Mouse (Mus musculus) kidney, embryonic 16.5 days (tissue): Measurements from ENCODE around the gene Calb2. TPM values are rescaled to one million over a fixed set of nuclear protein-coding genes. Genes with fewer than 3 reads are reported as not detected.

Experiments
- ATAC-seq: fragments of 200-750 bp; cut with Nextera tagmentation; 2 replicates; pipeline ENCODE4 v1.8.0; 2017; ENCODE audit warnings: moderate TSS enrichment; ENCODE audit not compliant: low FRiP score, low TSS enrichment
- H3K27ac ChIP-seq: fragments of 300-500 bp; sonication (generic); 2 replicates; pipeline ENCODE4 v1.5.1; 2014; ENCODE audit warnings: low read length
- H3K27me3 ChIP-seq: fragments of 300-500 bp; sonication (generic); 2 replicates; pipeline ENCODE4 v1.6.1; 2014; ENCODE audit warnings: low read length, control low read depth, mixed read lengths; ENCODE audit not compliant: insufficient read depth
- H3K36me3 ChIP-seq: fragments of 300-500 bp; sonication (generic); 2 replicates; pipeline ENCODE4 v1.6.1; 2014; ENCODE audit warnings: low read length, control low read depth, mixed read lengths; ENCODE audit not compliant: insufficient read depth
- H3K4me1 ChIP-seq: fragments of 300-500 bp; sonication (generic); 2 replicates; pipeline ENCODE4 v1.6.1; 2014; ENCODE audit warnings: low read length, control low read depth, mixed read lengths; ENCODE audit not compliant: insufficient read depth
- H3K4me2 ChIP-seq: fragments of 300-500 bp; sonication (generic); replicated peaks from 2 replicates; pipeline ENCODE4 v1.6.1; 2014; ENCODE audit warnings: low read depth, low read length
- H3K4me3 ChIP-seq: fragments of 300-500 bp; sonication (generic); 2 replicates; pipeline ENCODE4 v1.5.1; 2014; ENCODE audit warnings: mild to moderate bottlenecking, low read length
- H3K9ac ChIP-seq: fragments of 300-500 bp; sonication (generic); replicated peaks from 2 replicates; pipeline ENCODE4 v1.6.1; 2014; ENCODE audit warnings: low read length
- H3K9me3 ChIP-seq: fragments of 300-500 bp; sonication (generic); 2 replicates; pipeline ENCODE4 v1.6.1; 2016; ENCODE audit warnings: low read length, control low read depth
- WGBS: fragments of 180-500 bp; shearing (Covaris S2); extraction: QIAGEN DNeasy Blood & Tissue Kit; methylation state at CpG from one replicate; pipeline ENCODE4 v1.1.7; 2014; 5-methylcytosine and 5-hydroxymethylcytosine counted together
- polyA plus RNA-seq: library from polyadenylated mRNA; unstranded; fragments of >200 nt; fragmentation: Nextera tagmentation; extraction: Ambion mirVana; gene quantifications from 2 replicates; pipeline ENCODE4 v1.2.1, GENCODE M21; 2015

Gene Calb2
- polyA plus RNA-seq, 1 experiment from 2014 or later: 0.36 TPM

DNA sequence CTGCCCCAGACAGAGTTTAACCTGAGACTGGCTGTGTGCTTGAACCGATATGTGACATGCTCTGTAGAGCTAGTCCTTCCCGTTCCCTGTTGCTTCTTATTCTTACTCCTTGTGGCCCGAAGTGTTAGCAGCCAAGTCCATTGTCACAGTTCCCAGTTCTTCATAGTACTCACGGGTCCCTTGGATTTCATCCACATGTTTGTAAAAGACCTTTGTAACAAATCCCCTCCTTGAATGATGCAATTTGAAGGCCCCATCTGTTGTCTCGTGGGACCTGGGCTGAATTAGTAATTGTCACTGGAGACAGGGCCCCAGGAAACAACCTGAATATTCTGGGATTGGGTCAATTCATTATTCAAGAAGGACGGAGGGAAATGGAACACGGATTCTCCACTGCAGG, 32.5 kb downstream of the Calb2 start:
- WGBS: 85% methylated on average over 7 of the region's 7 CpGs
- H3K9ac ChIP-seq: no peak overlapping the region
- no peaks in the 10 kb centered on the region for H3K36me3 ChIP-seq
- no peak for ATAC-seq
- H3K4me2 ChIP-seq: no peak overlapping the region
- no peak overlapping the region for H3K27ac ChIP-seq
- no peaks in the 10 kb centered on the region for H3K4me1 ChIP-seq
- no peaks in the 10 kb centered on the region for H3K9me3 ChIP-seq
- no peaks in the 10 kb centered on the region for H3K27me3 ChIP-seq
- no peak overlapping the region for H3K4me3 ChIP-seq

DNA sequence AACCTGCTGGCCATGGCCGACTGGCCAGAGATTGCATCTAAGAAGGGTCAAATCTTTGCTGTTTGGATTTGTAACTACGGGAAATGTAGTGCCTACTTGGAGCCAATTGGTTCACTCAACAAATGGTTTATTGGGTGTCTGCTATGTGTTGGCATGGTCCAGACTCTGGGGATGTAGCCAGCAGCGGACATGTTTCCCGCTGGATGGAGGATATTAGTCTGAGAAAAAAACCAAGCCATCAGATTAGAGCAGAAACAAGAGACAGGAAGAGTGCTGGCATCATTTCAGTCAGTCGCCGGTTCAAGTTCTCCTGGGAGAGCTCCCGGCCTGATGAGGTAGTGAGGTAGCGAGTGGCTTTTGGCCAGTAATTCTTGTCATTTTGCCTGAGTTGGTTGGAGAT, 33.8 kb downstream of the Calb2 start:
- H3K9ac ChIP-seq: no peak overlapping the region
- no peaks in the 10 kb centered on the region for H3K27me3 ChIP-seq
- no peaks in the 10 kb centered on the region for H3K36me3 ChIP-seq
- no peaks in the 10 kb centered on the region for H3K9me3 ChIP-seq
- no peak overlapping the region for H3K4me2 ChIP-seq
- H3K4me3 ChIP-seq: no peak overlapping the region
- H3K4me1 ChIP-seq: no peaks in the 10 kb centered on the region
- H3K27ac ChIP-seq: no peak overlapping the region
- ATAC-seq: no peak
- WGBS: 92% methylated on average over 8 of the region's 8 CpGs

DNA sequence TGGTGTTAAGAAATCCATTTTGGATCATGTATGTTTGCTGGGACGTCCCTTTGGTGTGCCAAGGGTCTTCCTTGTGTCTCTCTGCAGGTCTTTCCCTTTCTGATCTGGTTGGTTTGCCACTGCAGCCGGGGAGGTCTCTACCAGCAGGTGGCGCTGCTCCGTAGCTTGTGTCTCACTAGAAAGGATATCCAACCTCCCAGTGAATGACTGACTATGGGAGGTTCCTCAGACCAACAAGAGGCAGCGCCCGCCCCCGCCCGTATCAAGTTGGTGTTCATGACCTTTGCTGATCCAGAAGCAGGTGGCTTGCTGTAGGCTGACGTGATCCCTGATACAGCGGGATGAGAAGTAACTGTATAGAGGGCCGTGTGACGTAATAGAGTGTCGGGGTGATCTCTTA, 37.5 kb downstream of the Calb2 start:
- 13% methylated on average over 13 of the region's 13 CpGs for WGBS
- Histone ChIP-seq H3K27ac (no peak overlapping the region), H3K9me3 (no peaks in the 10 kb centered on the region), H3K4me2 (peak overlapping the region; percentile 19; the same call in 1 of the 2 replicates), H3K36me3 (no peaks in the 10 kb centered on the region), H3K4me1 (no peaks in the 10 kb centered on the region), H3K4me3 (no peak overlapping the region), H3K9ac (no peak overlapping the region), H3K27me3 (no peaks in the 10 kb centered on the region)
- ATAC-seq: peak; percentile 49; the same call in 1 of the 2 replicates

DNA sequence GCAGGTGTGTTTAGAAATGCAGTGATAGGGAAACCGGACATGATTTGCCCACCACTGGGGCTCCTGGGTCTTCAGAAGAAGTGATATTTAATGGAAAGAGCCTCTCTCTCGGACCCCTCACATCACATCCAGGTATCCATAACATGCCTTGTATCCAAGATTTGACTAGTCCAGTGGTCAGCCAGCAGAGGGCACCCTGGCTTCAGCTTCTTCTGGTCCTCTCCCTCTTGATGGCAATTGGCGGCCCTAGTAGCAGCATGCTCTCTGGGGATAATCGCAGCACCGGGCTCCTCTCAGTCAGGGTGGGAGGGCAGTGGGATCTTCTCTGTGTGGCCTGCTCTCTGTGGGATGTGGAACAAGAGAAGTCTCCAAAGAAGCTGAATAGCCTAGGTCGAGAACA, 48.3 kb downstream of the Calb2 start:
- H3K4me2 ChIP-seq: no peak overlapping the region
- H3K27me3 ChIP-seq: 0 out of 2 replicates have a peak, but pooled peaks cover 2% of the 10 kb centered on the region
- 46% methylated on average over 6 of the region's 6 CpGs for WGBS
- H3K27ac ChIP-seq: no peak overlapping the region
- no peak overlapping the region for H3K4me3 ChIP-seq
- no peaks in the 10 kb centered on the region for H3K36me3 ChIP-seq
- H3K4me1 ChIP-seq: no peaks in the 10 kb centered on the region
- H3K9me3 ChIP-seq: peaks cover 3% of the 10 kb centered on the region; the same call in 1 of the 2 replicates
- H3K9ac ChIP-seq: no peak overlapping the region
- ATAC-seq: no peak

DNA sequence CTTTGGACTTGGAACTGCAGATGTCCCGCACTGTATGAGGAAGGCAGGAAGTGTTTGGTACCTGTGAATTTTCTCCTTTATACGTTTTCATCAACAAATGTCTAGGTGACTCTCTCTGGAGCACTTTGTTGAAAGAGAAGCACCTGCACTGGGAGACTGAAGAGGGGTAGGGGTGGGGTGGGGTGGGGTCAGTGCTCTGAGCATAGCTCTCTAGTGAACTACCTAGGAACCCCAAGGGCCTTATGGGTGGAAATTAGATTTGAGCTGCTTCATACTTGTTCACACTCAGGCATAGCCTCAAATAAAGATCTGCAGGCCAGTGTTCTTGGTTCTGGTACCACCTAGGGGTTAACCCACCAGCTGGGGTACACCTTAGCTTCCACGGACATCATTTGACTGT, 65.4 kb downstream of the Calb2 start, which contains the start of gene Gm17720:
Gm17720 (minus strand) TSS at position 101 of the 400 bp plus-strand sequence.
- ATAC-seq: no peak
- WGBS: 89% methylated on average over 3 of the region's 3 CpGs
- Histone ChIP-seq H3K4me1 (no peaks in the 10 kb centered on the region), H3K9ac (no peak within 1 kb of the TSS), H3K9me3 (no peaks in the 10 kb centered on the region), H3K27ac (no peak within 1 kb of the TSS), H3K36me3 (no peaks in the 10 kb centered on the region), H3K27me3 (no peaks in the 10 kb centered on the region), H3K4me3 (no peak within 1 kb of the TSS), H3K4me2 (no peak within 1 kb of the TSS)

DNA sequence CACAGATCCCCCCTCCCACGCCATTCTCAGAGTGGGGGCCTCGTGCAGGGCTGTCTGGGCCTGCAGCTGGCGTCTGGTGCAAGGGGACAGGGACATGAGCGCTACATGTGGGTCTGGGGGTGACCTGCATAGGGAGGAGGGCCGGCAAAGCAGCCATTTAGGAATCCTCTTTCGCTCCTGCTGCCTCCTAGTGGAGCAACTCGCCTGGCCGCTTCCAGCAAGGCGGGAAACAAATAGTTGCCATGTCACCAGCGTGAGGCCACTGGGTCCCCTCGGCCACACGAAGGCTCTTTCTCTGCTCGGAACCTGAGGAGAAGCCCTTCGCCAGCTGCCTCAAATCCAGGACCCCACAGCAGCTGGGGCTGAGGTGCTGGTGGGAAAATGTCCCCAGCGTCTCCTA, 66.3 kb downstream of the Calb2 start:
- H3K27me3 ChIP-seq: no peaks in the 10 kb centered on the region
- H3K27ac ChIP-seq: no peak overlapping the region
- H3K4me2 ChIP-seq: no peak overlapping the region
- H3K4me1 ChIP-seq: no peaks in the 10 kb centered on the region
- no peak for ATAC-seq
- H3K36me3 ChIP-seq: no peaks in the 10 kb centered on the region
- H3K4me3 ChIP-seq: no peak overlapping the region
- no peaks in the 10 kb centered on the region for H3K9me3 ChIP-seq
- no peak overlapping the region for H3K9ac ChIP-seq
- 89% methylated on average over 15 of the region's 15 CpGs for WGBS

DNA sequence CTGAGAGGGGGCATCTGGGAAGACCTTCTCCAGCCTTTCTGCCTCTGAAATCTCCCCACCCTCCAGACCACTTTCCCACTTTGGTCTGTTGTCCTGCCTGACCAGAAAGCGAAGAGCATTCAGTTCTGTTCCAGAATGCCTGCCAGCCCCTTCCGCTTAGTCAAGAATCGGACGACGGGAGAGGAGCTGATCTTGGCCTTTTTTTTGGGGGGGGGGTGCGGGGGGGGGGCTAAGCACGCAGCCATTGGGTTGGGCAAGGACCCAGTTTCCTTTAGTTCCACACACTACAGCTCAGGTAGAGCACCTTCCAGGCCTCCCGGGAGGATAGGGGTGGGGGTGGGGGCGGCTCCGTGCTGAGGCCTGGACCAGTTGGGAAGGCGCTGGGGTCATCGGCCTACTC, 67.1 kb downstream of the Calb2 start, which contains the start of gene Gm21964:
Gm21964 (plus strand) TSS at position 301 of the 400 bp plus-strand sequence.
- H3K4me3 ChIP-seq: no peak within 1 kb of the TSS
- H3K4me1 ChIP-seq: no peaks in the 10 kb centered on the region
- H3K9me3 ChIP-seq: no peaks in the 10 kb centered on the region
- H3K27me3 ChIP-seq: no peaks in the 10 kb centered on the region
- H3K27ac ChIP-seq: no peak within 1 kb of the TSS
- H3K36me3 ChIP-seq: no peaks in the 10 kb centered on the region
- no peak within 1 kb of the TSS for H3K9ac ChIP-seq
- WGBS: 79% methylated on average over 12 of the region's 12 CpGs
- no peak within 1 kb of the TSS for H3K4me2 ChIP-seq
- 0 out of 2 replicates have a peak, but pooled peaks have one; percentile 27 for ATAC-seq

DNA sequence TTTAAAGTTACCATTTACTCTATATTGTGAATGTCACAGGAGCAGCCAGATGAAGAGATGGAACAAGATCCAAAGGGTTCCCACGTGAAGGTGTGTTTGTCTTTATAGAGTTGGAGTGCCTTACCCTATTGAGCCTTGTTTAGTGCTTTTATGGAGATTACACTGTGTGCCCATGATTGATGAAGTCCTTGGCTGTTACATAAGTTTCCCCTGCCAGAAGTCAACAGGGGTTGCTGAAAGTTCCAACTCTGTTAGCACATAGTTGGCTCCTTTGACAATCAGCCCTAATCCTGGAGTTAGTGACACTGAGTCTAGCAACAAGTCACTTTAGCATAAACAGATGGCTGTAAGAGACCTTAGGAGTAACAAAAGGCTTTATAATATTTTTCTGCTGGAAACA, 76.1 kb downstream of the Calb2 start:
- ATAC-seq: no peak
- no peak overlapping the region for H3K27ac ChIP-seq
- H3K36me3 ChIP-seq: peaks cover 25% of the 10 kb centered on the region
- H3K9me3 ChIP-seq: peaks cover 18% of the 10 kb centered on the region
- no peak overlapping the region for H3K4me2 ChIP-seq
- no peak overlapping the region for H3K9ac ChIP-seq
- no peak overlapping the region for H3K4me3 ChIP-seq
- WGBS: 53% methylated on average over 1 of the region's 1 CpGs
- H3K4me1 ChIP-seq: no peaks in the 10 kb centered on the region
- no peaks in the 10 kb centered on the region for H3K27me3 ChIP-seq

Other genes with a start within 250 kb of the Calb2 start
- gene Marveld3, start 206.0 kb downstream of the Calb2 start, polyA plus RNA-seq: 3.9 and 4.0 TPM in 2 replicates
- not detected in 2 replicates for gene Tat, start 177.8 kb downstream of the Calb2 start, polyA plus RNA-seq
- 0.32 TPM in 1 of 2 replicates, not detected in the other for gene Chst4, start 128.5 kb downstream of the Calb2 start, polyA plus RNA-seq
- 9.0 and 9.2 TPM in 2 replicates for gene Zfp612, start 88.5 kb downstream of the Calb2 start, polyA plus RNA-seq
- gene Gm21964, start 67.0 kb downstream of the Calb2 start, polyA plus RNA-seq: not detected in 2 replicates
- gene Gm17720, start 65.5 kb downstream of the Calb2 start, polyA plus RNA-seq: not detected in 2 replicates
- 10.1 and 10.8 TPM in 2 replicates for gene Cmtr2, start 47.5 kb upstream of the Calb2 start, polyA plus RNA-seq
- gene Hydin, start 98.8 kb upstream of the Calb2 start, polyA plus RNA-seq: 0.05 and 0.14 TPM in 2 replicates